25 mouse cellular contexts compared by ENCODE assay signal in genomic region chr16:50478695-50479094, GRCm38 (mm10).
"Had no signal": no experiment of that assay in that cellular context is flagged by ENCODE, and none has a peak within 500 bp of the region (broad histone marks: within the 10 kb centered on the region; RNA-seq: fewer than 3 reads in every experiment).

No protein-coding gene starts in this region.

- ATAC-seq: forebrain, embryonic 13.5 days; forebrain, embryonic 14.5 days; forebrain, embryonic 15.5 days; forebrain, embryonic 16.5 days had no signal

- H3K36me3 ChIP-seq: embryonic facial prominence, embryonic 10.5 days; embryonic facial prominence, embryonic 12.5 days; embryonic facial prominence, embryonic 13.5 days; embryonic facial prominence, embryonic 15.5 days; forebrain, embryonic 10.5 days; forebrain, embryonic 12.5 days; forebrain, embryonic 15.5 days; heart, embryonic 10.5 days had no signal

- H3K9me3 ChIP-seq: embryonic facial prominence, embryonic 10.5 days; embryonic facial prominence, embryonic 12.5 days; embryonic facial prominence, embryonic 13.5 days; embryonic facial prominence, embryonic 15.5 days; forebrain, embryonic 10.5 days; forebrain, embryonic 12.5 days; forebrain, embryonic 13.5 days; forebrain, embryonic 15.5 days; heart, embryonic 10.5 days had no signal

- DNase-seq: cerebellum, adult 9-10 months; cerebellum, adult 9-11 months; cerebellum, postnatal 10 days; cerebellum, postnatal 14 days; cerebellum, postnatal 25 days; cerebellum, postnatal 36 days; embryo, embryonic 11 days; gastrocnemius, adult 2 months; gastrocnemius, postnatal 10 days; gastrocnemius, postnatal 14 days; gastrocnemius, postnatal 25 days; heart, adult 18-20 months; heart, adult 2 months had no signal

- H3K4me3 ChIP-seq: embryonic facial prominence, embryonic 10.5 days; embryonic facial prominence, embryonic 12.5 days; embryonic facial prominence, embryonic 13.5 days; embryonic facial prominence, embryonic 15.5 days; erythroblast, embryonic 14.5 days; forebrain, embryonic 10.5 days; forebrain, embryonic 12.5 days; forebrain, embryonic 13.5 days; forebrain, embryonic 15.5 days; gastrocnemius, adult 2 months; heart, adult 2 months; heart, embryonic 10.5 days had no signal

- H3K4me2 ChIP-seq: embryonic facial prominence, embryonic 12.5 days; embryonic facial prominence, embryonic 13.5 days; embryonic facial prominence, embryonic 15.5 days; forebrain, embryonic 12.5 days; forebrain, embryonic 13.5 days; forebrain, embryonic 15.5 days had no signal

- H3K27me3 ChIP-seq: embryonic facial prominence, embryonic 12.5 days; embryonic facial prominence, embryonic 13.5 days; embryonic facial prominence, embryonic 15.5 days; forebrain, embryonic 12.5 days; forebrain, embryonic 13.5 days; forebrain, embryonic 15.5 days had no signal

- H3K9ac ChIP-seq: embryonic facial prominence, embryonic 12.5 days; embryonic facial prominence, embryonic 13.5 days; embryonic facial prominence, embryonic 15.5 days; forebrain, embryonic 12.5 days; forebrain, embryonic 13.5 days; forebrain, embryonic 15.5 days had no signal

- H3K27ac ChIP-seq: embryonic facial prominence, embryonic 10.5 days; embryonic facial prominence, embryonic 12.5 days; embryonic facial prominence, embryonic 13.5 days; embryonic facial prominence, embryonic 15.5 days; forebrain, embryonic 10.5 days; forebrain, embryonic 12.5 days; forebrain, embryonic 13.5 days; forebrain, embryonic 15.5 days; gastrocnemius, adult 2 months; heart, adult 2 months; heart, embryonic 10.5 days had no signal

- H3K4me1 ChIP-seq: embryonic facial prominence, embryonic 12.5 days; embryonic facial prominence, embryonic 15.5 days; forebrain, embryonic 12.5 days; forebrain, embryonic 13.5 days; forebrain, embryonic 15.5 days had no signal
